Comparison of ENCODE assay signal across 8 mouse cellular contexts in genomic region chr1:42539541-42540520, GRCm38 (mm10).
DNase-seq lines count a peak whose midpoint lies in the region; ATAC-seq and TF ChIP-seq lines count a peak whose summit lies in the region.

No protein-coding gene starts in this region.

- peak; percentile 97 for DNase-seq in brain, embryonic 14.5 days (ENCODE audit: low read depth)
- peak; percentile 17 for DNase-seq in left cerebral cortex, postnatal 4 days
- DNase-seq in right cerebral cortex, postnatal 25 days: peak; percentile 27
- DNase-seq in thymus, postnatal 10 days (ENCODE audit: low spot score in 2 of 2): no peak
- DNase-seq in urinary bladder, postnatal 25 days (ENCODE audit: low spot score): no peak

- no peaks in the 10 kb centered on the region for H3K36me3 ChIP-seq in embryonic facial prominence, embryonic 13.5 days
- H3K36me3 ChIP-seq in kidney, embryonic 14.5 days (ENCODE audit: control insufficient read depth, insufficient read depth, low read length): no peaks in the 10 kb centered on the region

- H3K27me3 ChIP-seq in embryonic facial prominence, embryonic 13.5 days: no peaks in the 10 kb centered on the region
- no peaks in the 10 kb centered on the region for H3K27me3 ChIP-seq in kidney, embryonic 14.5 days (ENCODE audit: control insufficient read depth, insufficient read depth, low read length)

- ATAC-seq in embryonic facial prominence, embryonic 13.5 days (ENCODE audit: insufficient number of reproducible peaks, insufficient read depth, low FRiP score, low TSS enrichment, low read depth): no peak
- peak; percentile 66; the same call in 1 of the 2 replicates for ATAC-seq in kidney, embryonic 14.5 days (ENCODE audit: low FRiP score, low TSS enrichment)
- no peak for ATAC-seq in megakaryocyte progenitor cell, adult 5-6 weeks (replicated peaks; ENCODE audit: poor library complexity)

- H3K9ac ChIP-seq in embryonic facial prominence, embryonic 13.5 days: no peak overlapping the region
- H3K9ac ChIP-seq in kidney, embryonic 14.5 days (ENCODE audit: low read depth, low read length): no peak overlapping the region

- no peak overlapping the region for H3K4me3 ChIP-seq in embryonic facial prominence, embryonic 13.5 days
- no peak overlapping the region for H3K4me3 ChIP-seq in kidney, embryonic 14.5 days (ENCODE audit: low read length)

- H3K9me3 ChIP-seq in embryonic facial prominence, embryonic 13.5 days: no peaks in the 10 kb centered on the region
- H3K9me3 ChIP-seq in kidney, embryonic 14.5 days (ENCODE audit: control insufficient read depth, low read length): no peaks in the 10 kb centered on the region

- 62% methylated on average over 26 of the region's 26 CpGs for WGBS in embryonic facial prominence, embryonic 13.5 days
- 36% methylated on average over 26 of the region's 26 CpGs for WGBS in kidney, embryonic 14.5 days

- peaks cover 21% of the 10 kb centered on the region; the same call in 1 of the 2 replicates for H3K4me1 ChIP-seq in embryonic facial prominence, embryonic 13.5 days
- no peaks in the 10 kb centered on the region; the same call in 1 of the 2 replicates for H3K4me1 ChIP-seq in kidney, embryonic 14.5 days (ENCODE audit: control insufficient read depth, insufficient read depth, low read length)

- no peak for TF ChIP-seq POLR2A in brain, embryonic 14.5 days (IDR thresholded peaks at IDR 0.05; ENCODE audit: borderline replicate concordance, extremely low read depth, insufficient read depth, insufficient read length, poor library complexity, severe bottlenecking)

- TF ChIP-seq CTCF in brain, embryonic 14.5 days (IDR thresholded peaks at IDR 0.05; ENCODE audit: borderline replicate concordance, extremely low read depth, insufficient read depth, insufficient read length): no peak

- 0 out of 2 replicates have a peak overlapping the region, but pooled peaks have one; percentile 28 for H3K27ac ChIP-seq in embryonic facial prominence, embryonic 13.5 days
- no peak overlapping the region for H3K27ac ChIP-seq in kidney, embryonic 14.5 days (ENCODE audit: low read depth, low read length)

- H3K4me2 ChIP-seq in embryonic facial prominence, embryonic 13.5 days: peak overlapping the region; percentile 24
- H3K4me2 ChIP-seq in kidney, embryonic 14.5 days (replicated peaks; ENCODE audit: low read depth, low read length): peak overlapping the region; percentile 25

- intact Hi-C loops in left cerebral cortex, postnatal 4 days (cut with DNase I): loop anchor here (5.0 to 10.0 kb wide), 2 partner anchors 142 to 275 kb away; no protein-coding TSS in a partner anchor

Comparison
In these comparisons a context has a peak if more than half of its experiments do, and no peak if none do; other contexts are left out.
1. DNase-seq: peak in brain, embryonic 14.5 days (single experiment), left cerebral cortex, postnatal 4 days (single experiment) and right cerebral cortex, postnatal 25 days (single experiment); none in thymus, postnatal 10 days (0 of 2) and urinary bladder, postnatal 25 days (single experiment).